Mouse (Mus musculus) C2C12 (cell line): ENCODE measurements around the gene Spata2.

Source experiments
- CEBPB ChIP-seq: IDR thresholded peaks from one replicate; pipeline ENCODE4 v1.6.1; 2011; ENCODE audit warnings: low read depth, mild to moderate bottlenecking, control low read depth, moderate library complexity
- CTCF ChIP-seq: IDR thresholded peaks from one replicate; pipeline ENCODE4 v1.5.1; 2011; ENCODE audit not compliant: control insufficient read depth, insufficient read depth, insufficient read length
- FOSL1 ChIP-seq: IDR thresholded peaks from one replicate; pipeline ENCODE4 v1.8.0; 2011; ENCODE audit warnings: mild to moderate bottlenecking, low read length; ENCODE audit not compliant: poor library complexity, insufficient read depth, severe bottlenecking
- MAX ChIP-seq: IDR thresholded peaks from one replicate; pipeline ENCODE4 v1.6.1; 2011; ENCODE audit warnings: mild to moderate bottlenecking, control low read depth
- MYOD1 ChIP-seq: IDR thresholded peaks from one replicate; pipeline ENCODE4 v1.6.1; 2011; ENCODE audit warnings: low read depth; ENCODE audit not compliant: control insufficient read depth, insufficient read length
- MYOG ChIP-seq: IDR thresholded peaks from one replicate; pipeline ENCODE4 v1.6.1; 2011; ENCODE audit not compliant: control insufficient read depth, insufficient read length; ENCODE audit errors: extremely low read depth
- USF1 ChIP-seq: IDR thresholded peaks from one replicate; pipeline ENCODE4 v1.6.1; 2011; ENCODE audit warnings: low read depth, mild to moderate bottlenecking, control low read depth, moderate library complexity

DNA sequence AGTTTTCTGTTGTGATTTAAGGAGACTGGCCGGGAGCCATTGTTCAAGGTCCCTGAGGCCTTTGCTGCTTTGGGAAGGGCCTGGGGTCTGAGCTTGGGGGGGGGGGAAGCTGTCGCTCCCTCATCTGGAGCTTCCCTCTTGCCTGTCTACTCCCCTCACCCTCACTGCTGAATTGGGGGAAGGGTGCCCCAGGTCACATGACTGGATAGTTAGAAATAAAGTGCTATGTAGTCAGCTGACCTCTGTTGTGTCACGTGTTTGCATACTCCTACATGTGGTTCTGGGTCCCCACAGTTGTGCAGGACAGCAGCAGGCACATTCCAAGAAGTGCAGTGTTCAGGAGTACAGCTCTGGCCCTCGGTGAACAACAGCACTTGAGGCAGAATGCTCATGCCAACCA is 15.9 kb downstream of the Spata2 start:
- TF ChIP-seq CTCF (no peak), CEBPB (no peak), MAX (no peak), USF1 (peak; percentile 54), MYOG (no peak), MYOD1 (no peak), FOSL1 (no peak)
